Mouse (Mus musculus): ENCODE data around the gene Lrrc8d. TPM values are rescaled to one million over a fixed set of nuclear protein-coding genes. Genes with fewer than 3 reads are reported as not detected.
"Not testable (repeated sequence)": the region's sequence is repeated elsewhere in the genome, so short reads cannot be mapped to it uniquely, and the experiment has no call there.

The Lrrc8d gene
- polyA plus RNA-seq, 1 experiment from 2014 or later = 19.7 TPM

DNA sequence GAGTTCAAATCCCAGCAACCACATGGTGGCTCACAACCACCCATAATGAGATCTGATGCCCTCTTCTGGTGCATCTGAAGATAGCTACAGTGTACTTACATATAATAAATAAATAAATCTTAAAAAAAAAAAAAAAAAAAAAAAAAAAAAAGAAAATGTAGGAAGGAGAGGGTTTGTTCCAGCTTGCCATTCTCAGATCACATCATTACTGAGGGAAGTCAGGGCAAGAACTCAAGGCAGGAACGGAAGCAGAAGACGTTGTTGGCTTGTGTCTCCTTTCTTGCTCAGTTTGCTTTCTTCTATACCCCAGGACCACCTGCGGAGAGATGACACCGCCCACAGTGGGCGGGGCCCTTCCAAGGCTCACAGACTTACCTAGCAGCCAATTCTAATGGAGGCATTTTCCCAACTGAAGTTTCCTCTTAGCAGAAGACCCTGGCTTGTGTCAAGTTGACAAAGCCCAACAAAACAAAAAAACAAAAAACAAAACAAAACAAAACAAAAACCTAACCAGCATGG is 165.4 kb downstream of the Lrrc8d start:
- H3K9me3 ChIP-seq (ENCODE audit: control insufficient read depth, low read length); H3K4me3 ChIP-seq (ENCODE audit: low read length); H3K36me3 ChIP-seq (ENCODE audit: control insufficient read depth, insufficient read depth, low read length); H3K27me3 ChIP-seq (ENCODE audit: control insufficient read depth, insufficient read depth, low read depth, low read length); H3K27ac ChIP-seq (ENCODE audit: low read length); H3K4me2 ChIP-seq (ENCODE audit: low read depth, low read length); H3K9ac ChIP-seq (ENCODE audit: low read length); ATAC-seq (ENCODE audit: low read depth): not testable (repeated sequence)
- H3K4me1 ChIP-seq (replicated peaks; ENCODE audit: control insufficient read depth, insufficient read depth, low read length) = peaks cover 12% of the 10 kb centered on the region
- 52% methylated on average over 5 of the region's 5 CpGs for WGBS

DNA sequence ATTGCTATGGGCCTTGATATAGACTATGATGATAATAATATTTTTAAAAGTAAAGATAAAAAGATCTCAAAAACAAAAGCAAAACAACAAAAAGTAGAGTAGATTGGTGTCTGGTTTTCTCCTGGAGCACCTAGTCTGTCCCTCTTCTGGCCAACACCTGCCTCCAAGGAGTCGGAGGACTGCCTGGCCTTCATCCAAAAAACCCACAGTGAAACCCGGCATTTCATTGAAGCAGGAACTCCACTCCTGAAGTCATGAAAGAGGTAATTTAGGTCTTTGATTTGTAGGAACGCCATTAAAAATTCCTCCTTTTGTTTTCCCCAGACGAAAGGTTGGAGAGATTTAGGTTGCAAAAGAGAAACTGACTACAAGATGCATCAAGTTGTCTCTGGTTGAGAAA is 167.7 kb downstream of the Lrrc8d start:
- Histone ChIP-seq H3K27me3 (ENCODE audit: control insufficient read depth, insufficient read depth, low read depth, low read length) (no peaks in the 10 kb centered on the region; the same call in 1 of the 2 replicates), H3K36me3 (ENCODE audit: control insufficient read depth, insufficient read depth, low read length) (no peaks in the 10 kb centered on the region), H3K4me3 (ENCODE audit: low read length) (no peak overlapping the region), H3K9ac (ENCODE audit: low read length) (no peak overlapping the region), H3K9me3 (ENCODE audit: control insufficient read depth, low read length) (no peaks in the 10 kb centered on the region), H3K4me2 (ENCODE audit: low read depth, low read length) (peak overlapping the region; percentile 44), H3K4me1 (replicated peaks; ENCODE audit: control insufficient read depth, insufficient read depth, low read length) (peaks cover 12% of the 10 kb centered on the region), H3K27ac (ENCODE audit: low read length) (peak overlapping the region; percentile 14; the same call in 1 of the 2 replicates)
- 12% methylated on average over 4 of the region's 4 CpGs for WGBS
- ATAC-seq (ENCODE audit: low read depth) = no peak

- H3K4me3 ChIP-seq (ENCODE audit: low read length) = no peak overlapping the region
- peak overlapping the region; percentile 14 for H3K27ac ChIP-seq (ENCODE audit: low read length)
- no peaks in the 10 kb centered on the region for H3K36me3 ChIP-seq (ENCODE audit: control insufficient read depth, insufficient read depth, low read length)
- no peaks in the 10 kb centered on the region; the same call in 1 of the 2 replicates for H3K27me3 ChIP-seq (ENCODE audit: control insufficient read depth, insufficient read depth, low read depth, low read length)
- 43% methylated on average over 16 of the region's 16 CpGs for WGBS
- peaks cover 12% of the 10 kb centered on the region for H3K4me1 ChIP-seq (replicated peaks; ENCODE audit: control insufficient read depth, insufficient read depth, low read length)
- peak; percentile 79 for ATAC-seq (ENCODE audit: low read depth)
- H3K4me2 ChIP-seq (ENCODE audit: low read depth, low read length) = peak overlapping the region; percentile 44
- no peaks in the 10 kb centered on the region for H3K9me3 ChIP-seq (ENCODE audit: control insufficient read depth, low read length)
- no peak overlapping the region for H3K9ac ChIP-seq (ENCODE audit: low read length)
Measured at GRCm38 (mm10) chr5:105867841-105868447, 168.2 kb downstream of the Lrrc8d start.

GRCm38 (mm10) chr5:105868593-105868992 is 168.8 kb downstream of the Lrrc8d start:
- Histone ChIP-seq H3K27ac (ENCODE audit: low read length) (peak overlapping the region; percentile 14; the same call in 1 of the 2 replicates), H3K9ac (ENCODE audit: low read length) (no peak overlapping the region), H3K36me3 (ENCODE audit: control insufficient read depth, insufficient read depth, low read length) (no peaks in the 10 kb centered on the region), H3K27me3 (ENCODE audit: control insufficient read depth, insufficient read depth, low read depth, low read length) (no peaks in the 10 kb centered on the region; the same call in 1 of the 2 replicates), H3K4me3 (ENCODE audit: low read length) (no peak overlapping the region), H3K4me2 (ENCODE audit: low read depth, low read length) (no peak overlapping the region), H3K4me1 (replicated peaks; ENCODE audit: control insufficient read depth, insufficient read depth, low read length) (peaks cover 12% of the 10 kb centered on the region), H3K9me3 (ENCODE audit: control insufficient read depth, low read length) (no peaks in the 10 kb centered on the region)
- WGBS = 25% methylated on average over 3 of the region's 3 CpGs
- peak; percentile 63 for ATAC-seq (ENCODE audit: low read depth)

DNA sequence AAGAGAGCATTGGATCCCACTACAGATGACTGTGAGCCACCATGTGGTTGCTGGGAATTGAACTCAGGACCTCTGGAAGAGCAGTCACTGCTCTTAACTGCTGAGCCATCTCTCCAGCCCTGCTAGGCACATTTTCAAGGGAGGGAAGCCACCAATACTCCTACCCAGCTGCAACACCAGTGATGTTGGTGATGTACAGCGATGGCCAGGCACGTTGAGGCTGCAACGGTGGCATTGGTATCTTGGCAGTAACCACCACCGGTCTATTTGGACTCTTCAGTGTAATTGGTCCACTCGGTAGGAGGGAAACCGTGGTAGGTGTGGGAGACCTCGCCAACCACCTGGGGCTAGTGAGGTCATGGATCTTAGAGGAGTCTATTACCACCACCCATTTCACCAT is 170.0 kb downstream of the Lrrc8d start:
- Histone ChIP-seq H3K9ac (ENCODE audit: low read length) (no peak overlapping the region), H3K27me3 (ENCODE audit: control insufficient read depth, insufficient read depth, low read depth, low read length) (no peaks in the 10 kb centered on the region; the same call in 1 of the 2 replicates), H3K4me3 (ENCODE audit: low read length) (no peak overlapping the region), H3K4me1 (replicated peaks; ENCODE audit: control insufficient read depth, insufficient read depth, low read length) (peaks cover 12% of the 10 kb centered on the region), H3K27ac (ENCODE audit: low read length) (no peak overlapping the region), H3K4me2 (ENCODE audit: low read depth, low read length) (no peak overlapping the region), H3K36me3 (ENCODE audit: control insufficient read depth, insufficient read depth, low read length) (no peaks in the 10 kb centered on the region), H3K9me3 (ENCODE audit: control insufficient read depth, low read length) (no peaks in the 10 kb centered on the region)
- no peak for ATAC-seq (ENCODE audit: low read depth)
- 84% methylated on average over 7 of the region's 7 CpGs for WGBS

- H3K9me3 ChIP-seq (ENCODE audit: control insufficient read depth, low read length) = no peaks in the 10 kb centered on the region
- no peaks in the 10 kb centered on the region; the same call in 1 of the 2 replicates for H3K27me3 ChIP-seq (ENCODE audit: control insufficient read depth, insufficient read depth, low read depth, low read length)
- H3K4me1 ChIP-seq (replicated peaks; ENCODE audit: control insufficient read depth, insufficient read depth, low read length) = peaks cover 17% of the 10 kb centered on the region
- no peak overlapping the region for H3K4me3 ChIP-seq (ENCODE audit: low read length)
- H3K27ac ChIP-seq (ENCODE audit: low read length) = no peak overlapping the region
- 57% methylated on average over 3 of the region's 3 CpGs for WGBS
- no peak overlapping the region for H3K4me2 ChIP-seq (ENCODE audit: low read depth, low read length)
- no peak for ATAC-seq (ENCODE audit: low read depth)
- no peak overlapping the region for H3K9ac ChIP-seq (ENCODE audit: low read length)
- no peaks in the 10 kb centered on the region for H3K36me3 ChIP-seq (ENCODE audit: control insufficient read depth, insufficient read depth, low read length)
Measured at GRCm38 (mm10) chr5:105871140-105871539, 171.4 kb downstream of the Lrrc8d start.

- ATAC-seq (ENCODE audit: low read depth) = no peak
- H3K4me3 ChIP-seq (ENCODE audit: low read length) = no peak overlapping the region
- H3K27ac ChIP-seq (ENCODE audit: low read length) = no peak overlapping the region
- no peaks in the 10 kb centered on the region for H3K36me3 ChIP-seq (ENCODE audit: control insufficient read depth, insufficient read depth, low read length)
- peaks cover 17% of the 10 kb centered on the region for H3K4me1 ChIP-seq (replicated peaks; ENCODE audit: control insufficient read depth, insufficient read depth, low read length)
- WGBS = 66% methylated on average over 8 of the region's 8 CpGs
- no peak overlapping the region for H3K4me2 ChIP-seq (ENCODE audit: low read depth, low read length)
- no peaks in the 10 kb centered on the region; the same call in 1 of the 2 replicates for H3K27me3 ChIP-seq (ENCODE audit: control insufficient read depth, insufficient read depth, low read depth, low read length)
- H3K9ac ChIP-seq (ENCODE audit: low read length) = no peak overlapping the region
- no peaks in the 10 kb centered on the region for H3K9me3 ChIP-seq (ENCODE audit: control insufficient read depth, low read length)
Measured at GRCm38 (mm10) chr5:105872176-105872575, 172.4 kb downstream of the Lrrc8d start.

GRCm38 (mm10) chr5:105872916-105873315 is 173.1 kb downstream of the Lrrc8d start:
- Histone ChIP-seq H3K36me3 (ENCODE audit: control insufficient read depth, insufficient read depth, low read length) (no peaks in the 10 kb centered on the region), H3K4me1 (replicated peaks; ENCODE audit: control insufficient read depth, insufficient read depth, low read length) (peaks cover 12% of the 10 kb centered on the region), H3K9me3 (ENCODE audit: control insufficient read depth, low read length) (no peaks in the 10 kb centered on the region), H3K27ac (ENCODE audit: low read length) (no peak overlapping the region), H3K4me2 (ENCODE audit: low read depth, low read length) (no peak overlapping the region), H3K27me3 (ENCODE audit: control insufficient read depth, insufficient read depth, low read depth, low read length) (no peaks in the 10 kb centered on the region; the same call in 1 of the 2 replicates), H3K9ac (ENCODE audit: low read length) (no peak overlapping the region), H3K4me3 (ENCODE audit: low read length) (no peak overlapping the region)
- ATAC-seq (ENCODE audit: low read depth) = no peak
- 49% methylated on average over 7 of the region's 7 CpGs for WGBS

- peaks cover 12% of the 10 kb centered on the region for H3K4me1 ChIP-seq (replicated peaks; ENCODE audit: control insufficient read depth, insufficient read depth, low read length)
- H3K36me3 ChIP-seq (ENCODE audit: control insufficient read depth, insufficient read depth, low read length) = no peaks in the 10 kb centered on the region
- ATAC-seq (ENCODE audit: low read depth) = no peak
- H3K4me2 ChIP-seq (ENCODE audit: low read depth, low read length) = no peak overlapping the region
- H3K27ac ChIP-seq (ENCODE audit: low read length) = no peak overlapping the region
- no peaks in the 10 kb centered on the region; the same call in 1 of the 2 replicates for H3K27me3 ChIP-seq (ENCODE audit: control insufficient read depth, insufficient read depth, low read depth, low read length)
- WGBS = 53% methylated on average over 3 of the region's 3 CpGs
- no peaks in the 10 kb centered on the region for H3K9me3 ChIP-seq (ENCODE audit: control insufficient read depth, low read length)
- H3K9ac ChIP-seq (ENCODE audit: low read length) = no peak overlapping the region
- no peak overlapping the region for H3K4me3 ChIP-seq (ENCODE audit: low read length)
Measured at GRCm38 (mm10) chr5:105873774-105874173, 174.0 kb downstream of the Lrrc8d start.
